23 mouse cellular contexts compared by ENCODE assay signal in genomic region chr3:22171526-22171925, GRCm38 (mm10).
"Had no signal": no experiment of that assay in that cellular context is flagged by ENCODE, and none has a peak within 500 bp of the region (broad histone marks: within the 10 kb centered on the region; RNA-seq: fewer than 3 reads in every experiment).

No protein-coding gene starts in this region.

- DNase-seq: kidney, adult 18-20 months; kidney, adult 9 months; kidney, postnatal 25 days; layer of hippocampus, postnatal 36 days; lung, adult 18-20 months; lung, postnatal 10 days; lung, postnatal 36 days; right cerebral cortex, postnatal 4 days; thymus, postnatal 25 days had no signal

- H3K4me1 ChIP-seq: liver, embryonic 15.5 days; stomach, embryonic 15.5 days had no signal

- H3K27me3 ChIP-seq: limb, embryonic 13.5 days; liver, embryonic 12.5 days; liver, embryonic 15.5 days; lung, embryonic 15.5 days; megakaryocyte, embryonic 14.5 days; midbrain, embryonic 13.5 days; neural tube, embryonic 13.5 days; stomach, embryonic 15.5 days had no signal

- H3K27ac ChIP-seq: kidney, postnatal 0 days; left cerebral cortex, adult 2 months; liver, embryonic 12.5 days; liver, embryonic 15.5 days; lung, embryonic 15.5 days; midbrain, embryonic 10.5 days; midbrain, embryonic 13.5 days; neural tube, embryonic 13.5 days; stomach, embryonic 15.5 days had no signal

- H3K9ac ChIP-seq: limb, embryonic 13.5 days; liver, embryonic 12.5 days; liver, embryonic 15.5 days; lung, embryonic 15.5 days; midbrain, embryonic 13.5 days; neural tube, embryonic 13.5 days; stomach, embryonic 15.5 days had no signal

- H3K9me3 ChIP-seq: limb, embryonic 13.5 days; liver, embryonic 12.5 days; liver, embryonic 15.5 days; lung, embryonic 15.5 days; megakaryocyte, embryonic 14.5 days; midbrain, embryonic 10.5 days; midbrain, embryonic 13.5 days; neural tube, embryonic 13.5 days; stomach, embryonic 15.5 days had no signal

- H3K4me3 ChIP-seq: left cerebral cortex, adult 2 months; limb, embryonic 13.5 days; liver, embryonic 12.5 days; liver, embryonic 15.5 days; lung, embryonic 15.5 days; megakaryocyte, embryonic 14.5 days; midbrain, embryonic 10.5 days; midbrain, embryonic 13.5 days; myocyte; neural tube, embryonic 13.5 days; stomach, embryonic 15.5 days had no signal

- H3K36me3 ChIP-seq: limb, embryonic 13.5 days; liver, embryonic 12.5 days; liver, embryonic 15.5 days; lung, embryonic 15.5 days; midbrain, embryonic 10.5 days; midbrain, embryonic 13.5 days; neural tube, embryonic 13.5 days; stomach, embryonic 15.5 days had no signal

- ATAC-seq: intestine, embryonic 16.5 days; liver, embryonic 12.5 days; midbrain, embryonic 13.5 days; midbrain, embryonic 16.5 days had no signal

- H3K4me2 ChIP-seq: limb, embryonic 13.5 days; liver, embryonic 12.5 days; liver, embryonic 15.5 days; lung, embryonic 15.5 days; midbrain, embryonic 13.5 days; neural tube, embryonic 13.5 days; stomach, embryonic 15.5 days had no signal
